Mouse (Mus musculus): Measurements from ENCODE around the gene BC034090.
A peak's percentile ranks its signal among the peaks of the same experiment; 100 is the strongest.
"Not testable (repeated sequence)": the region's sequence is repeated elsewhere in the genome, so short reads cannot be mapped to it uniquely, and the experiment has no call there.

Gene BC034090

DNA sequence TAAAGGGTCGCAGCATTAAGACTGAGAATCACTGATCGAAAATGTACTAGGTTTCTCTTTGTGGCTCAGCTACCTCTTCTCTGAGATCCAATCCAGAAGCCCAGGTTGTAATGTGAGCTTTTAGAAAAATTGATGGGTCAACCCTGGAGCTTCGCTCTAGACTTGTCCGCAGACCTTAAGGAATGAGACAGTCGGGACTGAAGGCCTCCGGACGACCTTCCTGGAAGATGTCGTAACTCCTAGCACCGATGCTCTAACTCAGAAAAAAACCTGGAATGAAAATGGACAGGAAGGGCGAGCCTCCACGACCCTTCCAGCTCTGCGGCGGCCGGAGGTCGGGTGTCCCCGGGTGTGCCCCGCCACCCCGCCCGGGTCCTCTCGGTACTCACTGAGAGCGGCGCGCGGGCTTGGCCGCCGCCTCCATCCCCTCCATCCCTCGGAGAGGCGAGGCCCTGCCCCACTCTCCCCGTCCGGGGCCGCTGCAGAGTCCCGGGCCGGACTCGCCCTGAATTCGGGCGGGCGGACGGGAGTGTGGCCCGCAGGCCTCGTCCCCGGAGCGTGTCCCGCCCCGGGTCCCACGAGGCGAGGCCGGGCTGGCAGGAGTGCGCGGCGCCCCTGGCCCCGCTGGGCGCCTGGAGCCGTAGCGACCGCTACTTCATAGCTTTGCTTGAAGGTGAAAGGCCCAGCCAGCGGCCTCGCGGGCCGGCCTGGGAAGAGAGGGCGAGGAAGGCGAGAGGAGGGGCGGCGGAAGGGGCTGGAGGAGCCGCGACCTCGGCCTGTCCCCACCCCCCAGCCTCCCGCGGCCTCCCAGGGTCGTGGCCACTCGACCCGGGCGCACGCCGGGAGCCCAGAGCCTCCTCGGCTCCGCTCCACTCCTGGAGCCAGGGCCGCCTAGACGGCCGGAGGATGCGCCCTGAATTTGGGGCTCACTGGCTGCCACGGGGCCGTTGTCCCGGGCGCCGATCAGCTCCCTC is at the start of gene BC034090:
Gene BC034090, minus strand, starts transcription at position 648 of the 974 bp plus-strand sequence.
- DNase-seq (ENCODE audit: low spot score in 2 of 2): peak in 1 of 2 experiments; percentile 7

DNA sequence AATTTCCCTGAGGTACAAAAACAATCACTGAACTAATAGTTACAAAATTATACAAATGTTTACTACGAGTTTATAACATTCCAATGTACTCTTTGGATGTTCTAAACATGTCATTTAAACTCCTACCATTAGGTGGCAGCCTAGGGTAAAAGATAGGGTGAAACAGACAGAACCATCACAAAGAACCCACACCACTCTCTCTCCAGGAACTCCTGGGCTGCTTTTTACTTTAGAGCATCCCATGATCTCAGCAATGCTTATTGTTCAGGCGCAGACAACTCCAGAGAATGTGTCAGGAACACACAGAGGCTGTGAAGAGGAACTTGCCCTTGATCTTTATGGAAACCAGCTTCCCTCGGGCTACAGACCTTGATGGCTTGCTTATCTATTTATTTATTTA is 49.2 kb upstream of the BC034090 start:
- DNase-seq (ENCODE audit: low spot score in 2 of 2): no peak

DNA sequence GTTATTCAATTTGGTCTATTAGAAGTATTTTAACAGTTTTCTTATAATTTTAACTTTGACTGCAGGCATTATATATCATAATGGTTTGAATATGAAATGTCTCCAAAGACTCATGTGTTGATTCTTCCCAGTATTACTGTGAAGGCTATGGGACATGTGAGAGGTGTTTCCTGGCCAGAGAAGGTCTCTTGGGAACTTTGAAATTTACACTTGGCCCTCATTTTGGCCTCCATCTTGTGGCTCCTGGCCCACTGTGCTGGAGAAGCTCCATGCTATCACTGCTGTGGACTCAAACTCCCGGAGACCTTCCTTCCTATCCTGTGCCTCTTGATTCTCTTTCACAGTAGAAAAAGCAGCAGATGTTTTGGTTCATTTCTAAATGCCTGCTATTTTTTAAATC is 45.2 kb upstream of the BC034090 start:
- no peak for DNase-seq (ENCODE audit: low spot score in 2 of 2)

DNA sequence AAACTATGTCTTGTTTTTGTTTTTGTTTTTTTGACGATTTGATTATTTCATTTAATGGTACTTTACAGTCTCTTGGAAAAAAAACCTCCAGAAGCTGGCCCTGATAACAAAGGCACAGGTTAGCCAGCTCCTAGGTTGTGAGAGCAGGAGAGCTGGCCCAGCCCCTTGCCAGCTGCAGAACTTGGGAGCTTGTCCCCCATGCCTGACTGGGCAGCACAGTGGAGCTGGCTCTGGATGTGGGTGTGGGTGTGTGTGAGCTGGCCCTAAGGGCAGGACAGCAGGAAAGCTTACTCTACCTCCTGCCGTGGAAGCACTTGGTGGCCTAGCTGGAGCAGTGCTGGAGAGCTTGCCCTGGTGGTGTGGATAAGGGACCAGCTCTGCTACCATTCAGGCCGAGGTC is 43.8 kb upstream of the BC034090 start:
- no peak for DNase-seq (ENCODE audit: low spot score in 2 of 2)

DNA sequence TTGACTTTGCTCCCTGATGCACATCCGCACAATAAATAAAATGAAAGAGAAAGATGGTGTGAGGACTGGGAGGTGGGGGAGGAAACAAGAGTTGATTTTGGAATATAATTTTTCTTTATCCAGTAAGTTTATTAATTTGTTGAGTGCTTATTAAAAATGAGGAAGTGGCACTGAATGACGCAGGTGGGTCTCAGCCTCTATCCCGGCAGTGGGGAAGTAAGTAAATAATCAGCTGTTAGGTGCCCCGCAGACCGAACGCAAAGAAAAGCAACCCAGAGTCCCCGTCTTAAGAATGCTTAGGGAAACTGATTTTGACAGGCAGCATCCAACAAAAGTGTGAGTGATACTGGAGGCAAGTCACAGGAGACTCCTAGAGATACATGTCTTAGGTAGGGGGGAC is 39.6 kb upstream of the BC034090 start:
- no peak for DNase-seq (ENCODE audit: low spot score in 2 of 2)

DNA sequence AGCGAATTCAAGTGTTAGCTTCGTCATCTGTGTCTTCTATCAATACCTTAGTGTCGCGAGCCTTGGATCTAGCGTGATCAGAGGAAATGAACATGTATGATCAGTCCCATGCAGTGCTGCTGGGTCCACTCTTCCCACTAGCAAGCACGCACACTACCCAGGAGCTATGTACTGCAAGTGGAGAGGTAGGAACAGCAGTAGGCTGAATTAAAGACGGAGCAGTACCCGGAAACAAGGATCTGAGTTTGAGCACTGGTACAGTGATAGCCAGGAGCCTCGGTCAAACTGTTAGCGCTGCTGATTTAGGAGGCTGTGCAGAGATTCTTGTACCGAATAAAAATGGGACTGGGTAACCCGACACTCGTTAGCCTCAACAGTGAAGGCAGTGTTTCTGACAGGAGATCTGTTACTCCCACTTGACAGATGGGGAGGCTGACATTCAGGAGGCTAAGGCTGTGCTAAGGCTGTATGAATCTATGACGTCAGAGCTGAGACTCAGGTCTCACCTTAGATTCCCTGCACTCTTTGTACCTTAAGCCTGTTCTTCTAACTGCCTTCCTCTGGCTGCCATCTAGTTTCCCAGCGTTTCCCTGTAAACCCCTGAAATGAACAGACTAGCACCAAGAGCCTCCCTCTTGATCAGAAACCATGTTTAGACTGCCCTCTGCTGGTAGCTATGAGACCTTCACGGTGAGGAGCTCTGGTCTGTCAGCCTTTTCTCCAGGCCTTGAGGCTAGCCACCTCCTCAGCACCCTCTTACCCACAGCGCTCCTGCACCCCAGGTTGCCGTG is 37.0 kb upstream of the BC034090 start:
- DNase-seq (ENCODE audit: low spot score in 2 of 2): peak; percentile 39 to 61

DNA sequence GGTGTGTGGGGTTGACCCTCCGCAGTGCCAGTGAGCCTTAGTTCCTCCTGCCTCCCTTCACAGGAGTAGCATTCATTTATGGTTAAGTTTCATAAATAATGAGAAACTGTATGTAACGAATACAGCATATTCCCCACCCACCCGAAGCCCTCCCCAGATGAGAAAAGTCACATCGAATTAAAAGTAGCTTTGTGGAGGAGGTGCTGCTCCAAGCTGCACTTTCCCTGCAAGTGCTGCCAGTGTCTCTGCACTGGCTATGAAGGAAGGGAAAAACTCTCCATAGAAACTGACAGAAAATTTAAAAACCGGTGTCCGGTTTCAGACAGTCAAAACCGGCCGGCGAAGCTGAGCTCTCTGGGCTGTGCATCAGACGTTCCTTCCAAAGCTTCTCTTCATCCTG is 36.1 kb upstream of the BC034090 start:
- no peak for DNase-seq (ENCODE audit: low spot score in 2 of 2)

DNA sequence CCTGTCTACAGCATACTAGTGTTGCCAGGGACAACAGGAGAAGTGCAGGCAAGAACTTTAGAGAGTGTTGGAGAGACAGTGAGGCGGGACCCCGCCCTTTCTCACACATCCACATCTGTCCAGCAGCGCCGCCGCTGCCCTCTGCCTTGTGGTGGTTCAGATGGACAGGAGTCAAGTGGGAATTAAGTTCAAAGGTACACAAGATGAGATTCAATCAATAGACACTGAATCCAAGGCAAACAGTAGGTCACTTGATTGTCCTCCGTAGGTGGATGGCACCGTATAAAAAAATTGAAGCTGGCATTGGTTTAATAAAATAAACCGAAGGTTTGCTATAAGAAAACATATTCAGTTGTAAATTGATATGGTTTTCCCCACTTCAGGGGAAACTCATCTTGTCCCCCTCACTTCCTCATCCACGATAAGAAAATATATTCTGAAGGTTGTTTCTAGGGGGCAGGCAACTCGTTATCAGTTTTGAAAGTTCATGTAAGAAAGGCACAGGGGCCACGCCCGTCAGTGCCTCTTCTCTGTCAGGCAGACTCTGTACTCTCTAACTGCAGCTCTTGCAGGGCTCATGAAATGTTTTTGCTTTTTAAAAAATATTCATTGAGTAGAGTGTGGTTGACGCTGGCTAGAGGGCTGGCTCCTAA is 32.3 kb upstream of the BC034090 start:
- no peak for DNase-seq (ENCODE audit: low spot score in 2 of 2)

DNA sequence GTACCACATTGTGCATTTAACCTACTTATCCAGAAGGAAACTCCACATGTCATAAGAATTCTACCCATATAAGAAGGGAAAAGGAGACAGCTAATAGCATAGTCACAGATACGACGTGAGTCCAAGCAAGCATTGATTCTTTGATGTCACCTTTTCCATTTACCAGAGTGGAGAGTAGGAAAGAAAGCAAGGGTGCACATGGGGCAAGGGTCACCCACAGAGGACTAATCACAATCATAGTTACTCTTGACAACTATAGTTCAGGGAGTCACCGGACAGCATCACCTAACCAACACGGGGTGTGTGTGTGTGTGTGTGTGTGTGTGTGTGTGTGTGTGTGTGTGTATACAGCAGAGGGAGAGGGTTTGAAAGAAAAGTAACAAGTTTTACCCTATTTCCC is 31.5 kb upstream of the BC034090 start:
- DNase-seq (ENCODE audit: low spot score in 2 of 2): no peak

DNA sequence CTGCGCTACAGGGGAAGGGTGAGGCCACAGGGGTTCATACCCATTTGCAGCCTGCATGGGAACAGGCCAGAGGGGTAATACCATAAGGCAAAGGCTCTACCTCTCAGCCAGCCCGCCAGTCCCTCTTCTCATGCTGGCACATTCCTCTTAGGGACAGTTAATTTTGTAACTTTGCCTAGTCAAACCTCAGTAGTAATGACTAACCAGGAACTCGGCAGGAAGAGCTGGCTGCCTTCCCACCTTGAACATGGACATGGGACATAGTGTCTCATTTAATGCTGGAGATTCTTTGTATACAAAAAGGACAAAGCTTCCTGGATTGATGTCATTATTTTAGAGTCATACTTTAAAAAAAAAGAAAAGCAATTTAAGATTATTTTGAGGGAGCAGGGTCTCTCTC is 30.7 kb upstream of the BC034090 start:
- DNase-seq (ENCODE audit: low spot score in 2 of 2): no peak

DNA sequence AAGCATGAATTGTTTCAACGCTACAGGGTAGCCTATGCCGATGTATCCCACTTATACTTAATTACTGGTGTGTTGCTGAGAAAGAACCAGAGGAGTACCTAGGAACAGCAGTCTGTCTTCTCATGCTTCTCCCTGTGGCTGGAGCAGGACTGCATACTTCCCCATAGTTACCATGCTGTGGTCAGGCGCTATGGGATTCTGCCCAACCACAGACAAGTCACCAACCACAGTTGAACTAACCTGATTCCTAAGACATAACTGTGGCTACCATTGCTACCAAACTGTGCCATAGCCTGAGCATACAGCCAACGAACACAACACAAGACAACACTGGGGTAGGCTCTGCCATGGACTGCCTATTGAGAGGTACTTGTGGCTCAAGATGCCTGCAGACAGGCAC is 28.7 kb upstream of the BC034090 start:
- no peak for DNase-seq (ENCODE audit: low spot score in 2 of 2)

DNA sequence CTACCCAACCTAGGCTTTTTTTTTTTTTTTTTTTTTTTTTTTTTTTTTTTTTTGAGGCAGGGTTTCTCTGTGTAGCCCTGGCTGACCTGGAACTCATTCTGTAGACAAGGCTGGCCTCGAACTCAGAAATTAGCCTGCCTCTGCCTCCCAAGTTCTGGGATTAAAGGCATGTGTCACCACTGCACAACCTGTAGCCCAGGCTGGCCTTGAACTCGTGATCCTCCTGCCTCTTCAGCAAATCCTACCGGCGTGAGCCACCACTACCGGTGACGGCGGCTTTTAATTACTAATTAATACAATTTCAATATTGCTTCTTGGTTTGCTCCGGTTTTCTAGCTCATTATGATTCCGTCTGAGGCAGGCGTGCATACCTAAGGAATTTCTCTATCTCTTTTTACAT is 18.3 kb upstream of the BC034090 start:
- not testable (repeated sequence) for DNase-seq (ENCODE audit: low spot score in 2 of 2)

DNA sequence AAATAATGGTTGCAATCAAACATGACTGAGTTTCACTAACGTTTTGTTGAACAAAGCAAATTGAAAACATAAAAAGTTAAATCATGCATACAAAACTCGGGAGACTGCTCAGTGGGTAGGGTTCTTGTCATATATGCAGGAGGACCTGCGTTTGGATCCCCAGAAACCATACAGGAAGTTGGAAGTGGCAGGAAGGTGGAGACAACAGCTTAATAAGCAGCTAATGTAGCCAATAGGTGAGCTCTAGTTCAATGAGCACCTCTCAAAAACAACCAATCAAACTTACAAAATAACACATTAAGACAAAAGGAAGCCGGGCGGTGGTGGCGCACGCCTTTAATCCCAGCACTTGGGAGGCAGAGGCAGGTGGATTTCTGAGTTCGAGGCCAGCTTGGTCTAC is 10.1 kb upstream of the BC034090 start:
- DNase-seq (ENCODE audit: low spot score in 2 of 2): no peak

DNA sequence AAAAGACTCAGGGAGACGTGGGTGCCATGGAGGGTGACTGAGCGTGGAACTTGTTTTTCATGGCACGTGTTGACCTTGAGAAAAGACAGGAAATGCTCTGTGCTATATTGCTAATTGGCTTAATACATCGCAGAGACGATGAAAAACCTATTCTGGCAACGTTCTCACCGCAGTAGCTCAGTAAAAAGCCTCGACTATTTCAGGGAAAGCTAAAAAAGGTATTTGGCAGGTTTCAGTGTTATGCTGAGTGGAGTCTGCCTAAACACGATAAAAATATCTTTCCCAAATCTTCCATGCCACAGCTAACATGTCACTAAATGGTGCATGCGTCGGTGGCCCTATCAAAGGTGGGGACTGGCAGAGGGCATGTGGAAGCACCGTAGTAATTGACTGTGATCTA is 8.9 kb upstream of the BC034090 start:
- DNase-seq (ENCODE audit: low spot score in 2 of 2): no peak

DNA sequence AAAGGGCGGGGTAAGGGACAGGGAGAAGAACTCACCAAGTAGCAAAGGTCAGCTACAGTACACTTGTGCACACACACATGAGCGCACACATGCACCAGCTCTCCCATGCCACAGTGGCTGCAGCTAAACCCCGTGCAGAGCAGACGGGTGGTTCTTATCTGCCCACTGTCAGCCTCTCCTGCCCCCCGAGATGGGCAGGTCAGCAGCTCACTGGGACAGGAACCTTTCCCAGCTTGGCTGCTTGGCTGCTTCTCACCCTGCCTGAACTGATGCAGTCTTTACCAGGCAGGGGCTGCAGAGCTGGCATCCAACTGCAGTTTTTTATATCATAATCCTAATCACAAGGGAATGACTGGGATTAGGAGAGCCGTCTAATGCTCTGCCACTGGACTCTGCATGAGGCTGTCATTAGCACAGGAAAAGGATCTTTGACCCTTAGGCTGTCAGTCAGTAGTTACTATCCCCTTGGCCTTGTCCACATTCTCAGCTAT is 8.4 kb upstream of the BC034090 start:
- DNase-seq (ENCODE audit: low spot score in 2 of 2): no peak

DNA sequence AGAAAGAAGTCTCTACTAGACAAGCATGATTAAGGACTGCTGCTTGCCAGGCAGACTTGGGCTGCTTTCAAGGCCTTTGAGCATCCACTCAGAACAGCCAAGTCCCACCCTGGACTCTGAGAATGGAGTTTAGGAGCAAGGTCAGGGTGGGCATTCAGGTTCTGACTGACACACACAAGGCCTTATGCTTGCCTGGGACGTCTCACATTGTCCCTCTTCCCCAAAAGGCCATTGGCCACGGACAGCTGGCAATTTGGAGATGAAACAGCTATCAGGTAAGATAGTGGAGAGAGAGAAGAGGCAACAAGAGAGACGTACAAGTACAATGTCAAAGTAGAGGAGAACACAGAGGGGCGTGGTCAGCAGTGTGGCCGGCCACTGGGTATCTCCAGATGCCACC is 7.4 kb upstream of the BC034090 start:
- DNase-seq (ENCODE audit: low spot score in 2 of 2): no peak

DNA sequence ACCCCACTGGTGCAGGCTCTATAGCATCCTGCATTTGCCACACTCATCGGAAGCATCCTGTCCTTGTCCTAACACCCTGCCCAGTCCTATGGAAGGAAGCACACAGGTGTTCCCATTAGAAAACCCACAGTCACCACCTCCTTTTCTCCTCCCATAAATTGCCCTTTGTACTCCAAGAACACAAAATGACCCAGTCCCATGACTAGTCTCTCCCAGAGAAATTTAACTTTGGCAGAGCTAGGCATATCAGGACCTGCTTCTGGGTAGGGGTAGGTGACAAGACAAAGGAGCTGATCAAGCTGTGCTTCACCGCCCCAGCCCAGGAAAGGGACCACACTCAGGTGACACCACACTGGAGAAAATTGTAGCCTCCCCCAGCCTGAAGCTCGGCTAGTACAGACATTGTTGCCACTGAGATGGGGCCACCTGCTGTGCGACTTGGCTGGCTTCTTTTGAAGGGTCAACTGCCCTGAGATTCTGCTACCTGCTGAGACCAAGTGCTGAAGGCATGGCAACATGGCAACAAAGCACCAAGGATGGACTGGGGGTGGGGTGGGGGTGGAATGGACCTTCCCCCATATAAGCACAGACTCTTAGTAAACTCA is 6.4 kb upstream of the BC034090 start:
- DNase-seq (ENCODE audit: low spot score in 2 of 2): no peak

DNA sequence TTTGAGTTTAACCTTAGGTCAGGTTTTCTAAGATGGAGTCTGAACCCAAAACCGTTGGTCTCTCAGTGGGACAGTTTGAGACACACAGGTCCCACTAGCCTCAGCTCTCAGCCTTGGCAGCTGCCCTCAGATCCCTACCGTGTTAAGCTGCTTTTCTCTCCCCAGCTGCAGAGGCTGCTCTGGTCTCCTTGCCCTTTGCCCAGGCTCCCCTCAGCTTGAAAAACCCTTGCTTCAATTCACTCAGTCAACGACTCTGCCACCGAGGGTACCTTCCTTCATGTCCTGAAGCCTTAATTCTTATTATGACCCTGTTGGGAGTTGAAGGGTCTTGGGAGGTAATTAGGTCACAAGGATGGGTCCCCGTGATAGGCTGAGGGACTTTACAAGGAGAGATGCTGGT is 5.7 kb upstream of the BC034090 start:
- DNase-seq (ENCODE audit: low spot score in 2 of 2): no peak

DNA sequence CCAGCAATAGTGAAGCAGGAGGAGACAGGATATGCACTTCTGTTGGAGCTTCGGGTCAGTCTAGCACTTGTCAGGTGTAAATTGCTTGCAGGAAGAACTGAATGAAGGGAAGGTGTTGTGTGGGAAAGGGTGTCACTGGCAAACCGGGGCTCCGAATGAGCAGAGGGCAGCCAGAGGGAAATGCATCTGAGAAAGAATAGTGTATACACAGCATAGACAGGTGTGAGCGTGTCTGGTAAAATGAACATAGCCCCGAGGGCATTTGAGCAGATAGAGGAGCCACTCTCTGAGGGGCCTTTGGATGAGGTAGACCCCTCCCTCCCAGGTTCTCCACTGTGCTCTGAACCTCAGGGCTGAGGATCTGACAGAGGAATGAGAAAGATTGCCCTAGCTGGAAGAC is 3.8 kb upstream of the BC034090 start:
- no peak for DNase-seq (ENCODE audit: low spot score in 2 of 2)

DNA sequence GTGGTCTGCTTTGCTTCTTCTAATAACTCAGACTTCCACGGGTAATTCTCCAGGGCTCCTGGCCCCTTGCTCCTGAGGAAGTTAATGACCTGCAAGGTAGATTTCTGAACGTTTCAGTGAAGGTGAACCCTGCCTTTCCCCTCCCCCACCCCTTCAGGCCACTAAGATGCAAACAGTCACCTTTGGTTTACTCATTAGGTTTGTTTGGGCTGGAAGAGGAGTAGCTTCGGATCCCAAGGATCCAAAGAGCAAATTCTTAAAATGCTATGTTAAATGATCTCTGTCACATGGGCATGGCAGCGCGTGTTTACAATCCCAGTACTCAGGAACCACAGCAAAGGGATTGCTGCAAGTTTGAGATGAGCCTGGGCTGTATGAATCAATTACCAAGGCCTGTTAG is 3.2 kb upstream of the BC034090 start:
- no peak for DNase-seq (ENCODE audit: low spot score in 2 of 2)

DNA sequence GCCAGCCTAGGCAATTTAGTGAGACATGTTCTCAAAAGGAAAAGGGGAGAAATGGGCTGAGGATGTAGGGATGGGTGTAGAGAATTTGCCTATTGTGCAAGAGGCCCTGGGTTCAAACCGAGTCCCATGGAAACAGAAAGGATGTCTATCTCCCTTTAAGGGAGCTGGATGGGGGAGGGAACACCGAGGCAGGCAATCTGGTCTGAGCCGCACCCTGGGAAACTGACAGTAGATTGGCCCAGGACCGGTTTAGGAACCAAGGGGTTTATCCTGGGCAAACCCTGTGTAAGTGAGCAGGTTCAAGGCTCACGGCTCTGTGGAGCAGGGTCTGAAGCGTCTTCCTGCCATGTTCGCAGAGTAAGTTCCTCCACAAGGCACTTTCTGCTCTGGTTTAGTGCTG is 1.3 kb upstream of the BC034090 start:
- no peak for DNase-seq (ENCODE audit: low spot score in 2 of 2)

DNA sequence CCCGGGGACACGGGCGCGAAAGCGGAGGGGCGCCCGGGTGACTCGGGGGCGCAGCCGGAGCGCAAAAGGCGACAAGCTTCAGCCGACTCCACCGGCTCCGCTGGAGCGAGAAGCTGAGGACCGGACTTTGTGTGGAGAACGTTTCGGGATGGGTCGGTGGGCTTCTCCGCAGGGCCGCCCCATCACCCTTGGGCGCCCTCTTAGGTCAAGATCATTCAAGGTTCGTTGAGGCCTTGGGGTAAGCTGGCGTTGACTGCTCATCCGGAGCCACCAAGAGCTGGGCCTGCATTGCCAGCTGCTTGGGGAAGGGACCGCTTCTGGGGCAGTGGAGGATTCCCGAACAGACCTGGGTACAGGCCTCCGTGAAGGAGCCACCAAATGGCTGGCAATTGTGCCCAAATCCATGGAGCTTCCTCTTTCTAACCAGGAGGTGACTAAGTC is 547 bp upstream of the BC034090 start:
- no peak for DNase-seq (ENCODE audit: low spot score in 2 of 2)

Data from frontal cortex, postnatal 25 days (tissue).